Mouse (Mus musculus): ENCODE measurements at regions not wholly inside any gene's neighbourhood (a gene's known extent, or its start where the extent isn't known, plus 50 kb on each side); places are given as distances from the start of the nearest gene placed in this dataset.

DNA sequence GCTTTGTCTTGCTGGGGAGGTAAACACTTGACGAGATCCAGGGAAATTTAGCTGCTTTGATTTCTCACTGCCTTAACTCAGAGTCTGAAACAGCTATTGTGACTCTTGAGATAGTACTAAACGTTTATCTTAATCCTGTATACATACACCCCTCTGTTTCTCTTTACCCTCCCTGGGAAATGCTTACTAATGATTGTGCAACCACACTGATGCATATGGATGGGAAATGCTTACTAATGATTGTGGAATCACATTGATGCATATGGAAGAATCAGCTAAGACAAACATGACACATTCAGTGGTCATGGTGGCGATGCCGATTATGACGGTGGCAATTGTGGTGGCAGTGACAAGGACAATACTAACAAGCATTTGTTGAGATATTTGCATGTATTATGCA, 58.9 kb upstream of the Sesn3 start:
- H3K4me1 ChIP-seq (replicated peaks), result no peaks in the 10 kb centered on the region
- H3K4me3 ChIP-seq, result no peak overlapping the region
- no peak overlapping the region for H3K9ac ChIP-seq
- no peak for ATAC-seq (ENCODE audit: low read depth)
- no peaks in the 10 kb centered on the region for H3K9me3 ChIP-seq
- H3K27me3 ChIP-seq, result no peaks in the 10 kb centered on the region
- no peak overlapping the region for H3K4me2 ChIP-seq
- WGBS, result 78% methylated on average over 5 of the region's 5 CpGs
- H3K36me3 ChIP-seq, result no peaks in the 10 kb centered on the region
- H3K27ac ChIP-seq (replicated peaks), result no peak overlapping the region

DNA sequence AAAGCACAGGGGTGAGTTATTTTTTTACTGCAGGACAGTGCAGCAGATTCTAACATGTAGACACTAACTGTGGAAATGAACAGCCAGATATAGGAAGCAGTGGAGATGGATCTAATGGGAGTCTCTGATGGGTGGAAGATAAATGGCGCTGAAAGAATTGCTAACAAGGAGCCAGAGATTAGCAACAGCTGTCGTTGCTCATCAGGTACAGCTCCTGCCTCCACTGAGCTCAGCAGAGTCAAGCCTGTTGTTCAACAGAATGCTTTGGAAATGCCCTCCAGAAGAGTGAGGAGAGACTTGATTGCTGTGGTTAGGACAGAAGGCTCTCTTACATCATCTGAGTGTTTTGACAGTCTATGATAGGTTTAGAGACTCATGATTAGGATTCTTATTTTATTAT, 51.9 kb upstream of the Sesn3 start:
- H3K9ac ChIP-seq, result no peak overlapping the region
- no peaks in the 10 kb centered on the region for H3K4me1 ChIP-seq (replicated peaks)
- no peaks in the 10 kb centered on the region for H3K27me3 ChIP-seq
- H3K9me3 ChIP-seq, result no peaks in the 10 kb centered on the region
- no peaks in the 10 kb centered on the region for H3K36me3 ChIP-seq
- ATAC-seq (ENCODE audit: low read depth), result no peak
- no peak overlapping the region for H3K27ac ChIP-seq (replicated peaks)
- H3K4me2 ChIP-seq, result no peak overlapping the region
- no peak overlapping the region for H3K4me3 ChIP-seq
- 71% methylated on average over 2 of the region's 2 CpGs for WGBS
